Mouse (Mus musculus) C2C12 (cell line): Measurements from ENCODE around the gene 9230112D13Rik.

ENCODE experiments used
- CTCF ChIP-seq: IDR thresholded peaks from one replicate; pipeline ENCODE4 v1.5.1; 2011; ENCODE audit not compliant: control insufficient read depth, insufficient read depth, insufficient read length
- MAX ChIP-seq: IDR thresholded peaks from one replicate; pipeline ENCODE4 v1.6.1; 2011; ENCODE audit warnings: mild to moderate bottlenecking, control low read depth
- MYOD1 ChIP-seq: IDR thresholded peaks from one replicate; pipeline ENCODE4 v1.6.1; 2011; ENCODE audit warnings: low read depth; ENCODE audit not compliant: control insufficient read depth, insufficient read length
- USF1 ChIP-seq: IDR thresholded peaks from one replicate; pipeline ENCODE4 v1.6.1; 2011; ENCODE audit warnings: low read depth, mild to moderate bottlenecking, control low read depth, moderate library complexity

GRCm38 (mm10) chr14:34567697-34568096, 45.1 kb upstream of the 9230112D13Rik start:
- TF ChIP-seq CTCF (no peak), MAX (no peak), USF1 (no peak), MYOD1 (no peak)
